In genomic region chrX:48754710-48755283, GRCm38 (mm10) we compare ENCODE assay signal across 28 mouse cellular contexts. TPM values are rescaled to one million over a fixed set of nuclear protein-coding genes. Genes with fewer than 3 reads are reported as not detected.
DNase-seq lines count a peak whose midpoint lies in the region; ATAC-seq and TF ChIP-seq lines count a peak whose summit lies in the region.
"Had no signal": no experiment of that assay in that cellular context is flagged by ENCODE, and none has a peak within 500 bp of the region (broad histone marks: within the 10 kb centered on the region; RNA-seq: fewer than 3 reads in every experiment).

No protein-coding gene starts in this region.

- H3K9me3 ChIP-seq in MEL (replicated peaks; ENCODE audit: insufficient read depth, low read length) = no peaks in the 10 kb centered on the region
- no peaks in the 10 kb centered on the region for H3K9me3 ChIP-seq in forebrain, embryonic 12.5 days
- H3K9me3 ChIP-seq: forebrain, embryonic 10.5 days; heart, embryonic 13.5 days; hindbrain, embryonic 12.5 days; hindbrain, embryonic 15.5 days had no signal

- H3K4me3 ChIP-seq in MEL (ENCODE audit: control insufficient read depth in 1 of 2, insufficient read depth in 1 of 2, low read depth in 2 of 2, low read length in 2 of 2) = peak overlapping the region; percentile 9 to 36; a peak in 2 of 4 replicates
- H3K4me3 ChIP-seq in forebrain, embryonic 12.5 days (replicated peaks) = no peak overlapping the region
- H3K4me3 ChIP-seq: forebrain, embryonic 10.5 days; gastrocnemius, adult 2 months; heart, embryonic 13.5 days; hindbrain, embryonic 12.5 days; hindbrain, embryonic 15.5 days had no signal

- TF ChIP-seq EP300 in MEL (IDR thresholded peaks at IDR 0.05; ENCODE audit: low read depth in 1 of 2, low read length in 2 of 2) = 0 out of 4 replicates have a peak, but pooled peaks of 1 of the 2 experiments have one; percentile 48

- no peak for TF ChIP-seq RAD21 in MEL (IDR thresholded peaks at IDR 0.05; ENCODE audit: low read depth, low read length)

- ATAC-seq in common myeloid progenitor, adult 5-6 weeks (replicated peaks; ENCODE audit: low read depth, poor library complexity, severe bottlenecking) = peak; percentile 58
- peak; percentile 35; the same call in 1 of the 2 replicates for ATAC-seq in megakaryocyte, adult 5-6 weeks (ENCODE audit: poor library complexity, severe bottlenecking)
- ATAC-seq in forebrain, embryonic 12.5 days (ENCODE audit: low FRiP score) = no peak
- ATAC-seq: CD4-positive, CD25-positive, alpha-beta regulatory T cell, adult 4 months; forebrain, embryonic 14.5 days; forebrain, postnatal 0 days; intestine, postnatal 0 days; Patski had no signal

- WGBS in forebrain, embryonic 12.5 days = 76% methylated on average over 2 of the region's 2 CpGs

- no peak for TF ChIP-seq CTCF in MEL (IDR thresholded peaks at IDR 0.05 in 2 of 3, conservative IDR thresholded peaks at IDR 0.05 in 1 of 3; ENCODE audit: control insufficient read depth in 1 of 3, insufficient read depth in 1 of 3, low read depth in 2 of 3, low read length in 3 of 3, poor library complexity in 1 of 3, severe bottlenecking in 1 of 3)

- TF ChIP-seq POLR2A in MEL (IDR thresholded peaks at IDR 0.05; ENCODE audit: control insufficient read depth in 1 of 2, insufficient read depth in 1 of 2, low read depth in 1 of 2, low read length in 2 of 2, poor library complexity in 1 of 2) = no peak

- no peaks in the 10 kb centered on the region for H3K27me3 ChIP-seq in MEL (ENCODE audit: control insufficient read depth in 1 of 2, insufficient read depth in 2 of 2, low read length in 2 of 2)
- no peaks in the 10 kb centered on the region for H3K27me3 ChIP-seq in forebrain, embryonic 12.5 days
- H3K27me3 ChIP-seq: heart, embryonic 13.5 days; hindbrain, embryonic 12.5 days; hindbrain, embryonic 15.5 days had no signal

- no peak overlapping the region for H3K4me2 ChIP-seq in forebrain, embryonic 12.5 days
- H3K4me2 ChIP-seq: heart, embryonic 13.5 days; hindbrain, embryonic 12.5 days; hindbrain, embryonic 15.5 days had no signal

- H3K36me3 ChIP-seq in MEL (ENCODE audit: control insufficient read depth in 1 of 2, insufficient read depth in 2 of 2, low read length in 2 of 2) = no peaks in the 10 kb centered on the region
- H3K36me3 ChIP-seq in forebrain, embryonic 12.5 days (replicated peaks) = no peaks in the 10 kb centered on the region
- H3K36me3 ChIP-seq: forebrain, embryonic 10.5 days; heart, embryonic 13.5 days; hindbrain, embryonic 12.5 days; hindbrain, embryonic 15.5 days had no signal

- peak; percentile 49 for DNase-seq in MEL (ENCODE audit: low read depth, low spot score)
- DNase-seq in layer of hippocampus, adult 9-11 months = no peak
- DNase-seq in embryo, embryonic 10 days (ENCODE audit: low spot score) = no peak
- DNase-seq in T-cell, adult 2 months (ENCODE audit: low spot score) = no peak
- DNase-seq: adrenal gland, adult 2 months; adrenal gland, postnatal 14 days; cerebellum, adult 18-20 months; cerebellum, adult 9-10 months; cerebellum, postnatal 14 days; embryo, embryonic 11 days; forebrain, postnatal 0 days; gastrocnemius, adult 2 months; gastrocnemius, postnatal 14 days; heart, adult 18-20 months; heart, postnatal 14 days; heart, postnatal 4 days; kidney, adult 2 months had no signal

- H3K27ac ChIP-seq in MEL (ENCODE audit: control insufficient read depth, low read depth, low read length) = peak overlapping the region; percentile 73
- H3K27ac ChIP-seq in forebrain, embryonic 12.5 days = no peak overlapping the region
- H3K27ac ChIP-seq: forebrain, embryonic 10.5 days; gastrocnemius, adult 2 months; heart, embryonic 13.5 days; hindbrain, embryonic 12.5 days; hindbrain, embryonic 15.5 days had no signal

- H3K4me1 ChIP-seq in MEL (ENCODE audit: control insufficient read depth in 1 of 2, insufficient read depth in 2 of 2, low read length in 2 of 2) = no peaks in the 10 kb centered on the region; a peak in 1 of 4 replicates
- H3K4me1 ChIP-seq in forebrain, embryonic 12.5 days = no peaks in the 10 kb centered on the region
- H3K4me1 ChIP-seq: forebrain, embryonic 10.5 days; heart, embryonic 13.5 days; hindbrain, embryonic 12.5 days; hindbrain, embryonic 15.5 days had no signal

- 0 out of 2 replicates have a peak overlapping the region, but pooled peaks have one; percentile 5 for H3K9ac ChIP-seq in MEL (ENCODE audit: control insufficient read depth, low read depth, low read length, poor library complexity, severe bottlenecking)
- no peak overlapping the region for H3K9ac ChIP-seq in forebrain, embryonic 12.5 days
- H3K9ac ChIP-seq: forebrain, postnatal 0 days; heart, embryonic 13.5 days; hindbrain, embryonic 12.5 days; hindbrain, embryonic 15.5 days had no signal

- H3K79me2 ChIP-seq in MEL (ENCODE audit: control insufficient read depth, insufficient read depth, low read length, poor library complexity) = no peaks in the 10 kb centered on the region

TF ChIP-seq in MEL, 35 proteins besides CTCF, POLR2A, EP300 and RAD21:
- peak; percentile 58 for TF ChIP-seq ETS1 (IDR thresholded peaks at IDR 0.05; ENCODE audit: low read depth, low read length)
- TF ChIP-seq RCOR1 (IDR thresholded peaks at IDR 0.05; ENCODE audit: low read depth, low read length) = 0 out of 2 replicates have a peak, but pooled peaks have one; percentile 11
- TF ChIP-seq TBP (IDR thresholded peaks at IDR 0.05; ENCODE audit: low read depth, low read length) = no peak
- TF ChIP-seq ZC3H11A (IDR thresholded peaks at IDR 0.05; ENCODE audit: low read depth, low read length) = no peak
- no peak for TF ChIP-seq GABPA (IDR thresholded peaks at IDR 0.05; ENCODE audit: low read depth, low read length)
- TF ChIP-seq MYB (IDR thresholded peaks at IDR 0.05; ENCODE audit: low read depth, low read length) = no peak
- TF ChIP-seq SIN3A (IDR thresholded peaks at IDR 0.05; ENCODE audit: low read length) = peak; percentile 27; the same call in 1 of the 2 replicates
- no peak for TF ChIP-seq POLR2AphosphoS5 (IDR thresholded peaks at IDR 0.05; ENCODE audit: borderline replicate concordance, low read depth, low read length)
- no peak for TF ChIP-seq BHLHE40 (IDR thresholded peaks at IDR 0.05; ENCODE audit: borderline replicate concordance, low read depth, low read length)
- TF ChIP-seq UBTF (IDR thresholded peaks at IDR 0.05; ENCODE audit: borderline replicate concordance, insufficient read depth, low read depth, low read length) = no peak
TF ChIP-seq in MEL: peak in this region for 3.

RNA-seq across cellular contexts. Expression of gene Rbmx2, which starts 60.0 kb away (rescaled TPM):
- total RNA-seq in MEL (2012; rRNA removed) = 18.6 and 21.2 TPM in 2 replicates
- 10 to 100 TPM in 1 of 2 experiments, not detected in 1; 17.0 TPM for polyA plus RNA-seq in MEL (2012; ENCODE audit: insufficient read depth in 1 of 2, insufficient read length in 2 of 2, low read depth in 1 of 2, low replicate concordance in 2 of 2, missing spikeins in 1 of 2)
- total RNA-seq in common myeloid progenitor, adult 5-6 weeks (2017) = 19.5 and 20.4 TPM in 2 replicates
- 13.5 and 14.3 TPM in 2 replicates for total RNA-seq in megakaryocyte, adult 5-6 weeks (2015)
- 12.9 and 15.6 TPM in 2 replicates for total RNA-seq in megakaryocyte, adult 5-6 weeks (2017)
- 27.9 and 33.6 TPM in 2 replicates for polyA plus RNA-seq in forebrain, embryonic 12.5 days (2016; fragmentation: Nextera tagmentation; extraction: Ambion mirVana)
